Mouse (Mus musculus) testis, adult 2 months (tissue): ENCODE data around the gene Slc11a2.

ENCODE experiments used
- CTCF ChIP-seq: fragments of 200-500 bp; IDR thresholded peaks from 2 replicates; pipeline ENCODE4 v1.5.1; 2012; ENCODE audit warnings: low read depth, mild to moderate bottlenecking, inconsistent platforms, low read length, moderate library complexity; ENCODE audit not compliant: control insufficient read depth, insufficient read depth, insufficient replicate concordance
- POLR2A ChIP-seq: fragments of 200-500 bp; IDR thresholded peaks from 2 replicates; pipeline ENCODE4 v1.6.1; 2012; ENCODE audit warnings: low read depth, mild to moderate bottlenecking, inconsistent platforms, low read length, moderate library complexity; ENCODE audit not compliant: control insufficient read depth

DNA sequence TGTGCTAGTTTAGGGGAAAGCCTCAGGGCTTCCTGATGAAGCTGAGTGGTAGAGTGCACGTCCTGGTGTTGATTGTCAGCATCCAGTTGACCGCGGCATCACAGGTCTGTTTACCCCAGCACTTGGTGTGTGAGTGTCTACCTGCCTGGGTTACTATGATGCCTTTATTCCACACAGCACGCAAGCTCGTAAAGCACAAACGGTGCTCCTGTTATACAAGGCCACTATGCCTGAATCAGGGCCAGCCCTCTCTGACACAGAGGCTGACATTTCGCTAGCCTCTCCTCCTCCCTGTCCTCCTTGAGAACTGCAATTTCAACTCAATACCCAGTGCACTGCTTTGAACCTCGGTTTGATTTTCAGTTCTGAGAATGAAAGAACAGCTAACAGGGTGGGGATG is 5.6 kb downstream of the Slc11a2 start:
- TF ChIP-seq POLR2A (no peak), CTCF (no peak)
